Mouse (Mus musculus) stomach, embryonic 16.5 days (tissue): Measurements from ENCODE around the gene Pkd1. TPM values are rescaled to one million over a fixed set of nuclear protein-coding genes. Genes with fewer than 3 reads are reported as not detected.

Experiments used
- ATAC-seq: fragments of 200-750 bp; cut with Nextera tagmentation; 2 replicates; pipeline ENCODE4 v1.8.0; 2017; ENCODE audit warnings: moderate number of reproducible peaks, moderate TSS enrichment; ENCODE audit not compliant: insufficient read depth, low FRiP score
- H3K27ac ChIP-seq: fragments of 300-500 bp; sonication (generic); 2 replicates; pipeline ENCODE4 v1.5.1; 2014; ENCODE audit warnings: low read length
- H3K27me3 ChIP-seq: fragments of 300-500 bp; sonication (generic); 2 replicates; pipeline ENCODE4 v1.6.1; 2014; ENCODE audit warnings: low read length, control low read depth, mixed read lengths; ENCODE audit not compliant: control insufficient read depth, insufficient read depth
- H3K36me3 ChIP-seq: fragments of 300-500 bp; sonication (generic); 2 replicates; pipeline ENCODE4 v1.6.1; 2014; ENCODE audit warnings: low read length; ENCODE audit not compliant: control insufficient read depth, insufficient read depth
- H3K4me1 ChIP-seq: fragments of 300-500 bp; sonication (generic); 2 replicates; pipeline ENCODE4 v1.6.1; 2014; ENCODE audit warnings: low read length, control low read depth, mixed read lengths; ENCODE audit not compliant: control insufficient read depth, insufficient read depth
- H3K4me2 ChIP-seq: fragments of 300-500 bp; sonication (generic); 2 replicates; pipeline ENCODE4 v1.6.1; 2014; ENCODE audit warnings: low read depth, low read length, mixed read lengths
- H3K4me3 ChIP-seq: fragments of 300-500 bp; sonication (generic); replicated peaks from 2 replicates; pipeline ENCODE4 v1.5.1; 2014; ENCODE audit warnings: mild to moderate bottlenecking, low read length
- H3K9ac ChIP-seq: fragments of 300-500 bp; sonication (generic); 2 replicates; pipeline ENCODE4 v1.6.1; 2014; ENCODE audit warnings: low read length
- H3K9me3 ChIP-seq: fragments of 300-500 bp; sonication (generic); replicated peaks from 2 replicates; pipeline ENCODE4 v1.6.1; 2016; ENCODE audit warnings: low read length, control low read depth; ENCODE audit not compliant: control insufficient read depth
- WGBS: fragments of 180-500 bp; shearing (Covaris S2); extraction: QIAGEN DNeasy Blood & Tissue Kit; methylation state at CpG from one replicate; pipeline ENCODE4 v1.1.7; 2014; 5-methylcytosine and 5-hydroxymethylcytosine counted together
- polyA plus RNA-seq: library from polyadenylated mRNA; unstranded; fragments of >200 nt; fragmentation: Nextera tagmentation; extraction: Ambion mirVana; gene quantifications from 2 replicates; pipeline ENCODE4 v1.2.1, GENCODE M21; 2015

The Pkd1 gene
- polyA plus RNA-seq, result 21.7 and 22.2 TPM in 2 replicates

- H3K4me3 ChIP-seq, result peak within 1 kb of the TSS; percentile 84
- H3K27me3 ChIP-seq, result no peaks in the 10 kb centered on the region
- WGBS, result under 1% methylated on average over 63 of the region's 72 CpGs
- H3K4me1 ChIP-seq, result peaks cover 29% of the 10 kb centered on the region
- ATAC-seq, result peak; percentile 97
- H3K9me3 ChIP-seq, result no peaks in the 10 kb centered on the region
- no peaks in the 10 kb centered on the region for H3K36me3 ChIP-seq
- peak within 1 kb of the TSS; percentile 75 for H3K4me2 ChIP-seq
- peak within 1 kb of the TSS; percentile 97 for H3K9ac ChIP-seq
- H3K27ac ChIP-seq, result peak within 1 kb of the TSS; percentile 97
These were observed at the start of gene Pkd1 for GRCm38 (mm10) chr17:24549618-24550415. TSS of gene Pkd1 (plus strand) at chr17:24549834.

GRCm38 (mm10) chr17:24502208-24502607 lies 47.4 kb upstream of the Pkd1 start:
- Histone ChIP-seq H3K27ac (no peak overlapping the region), H3K4me1 (peaks cover 5% of the 10 kb centered on the region; the same call in 1 of the 2 replicates), H3K9ac (no peak overlapping the region), H3K4me2 (no peak overlapping the region), H3K4me3 (no peak overlapping the region), H3K36me3 (no peaks in the 10 kb centered on the region), H3K27me3 (no peaks in the 10 kb centered on the region), H3K9me3 (no peaks in the 10 kb centered on the region)
- WGBS, result 48% methylated on average over 11 of the region's 11 CpGs
- no peak for ATAC-seq

GRCm38 (mm10) chr17:24504085-24504484 lies 45.5 kb upstream of the Pkd1 start:
- Histone ChIP-seq H3K4me1 (peaks cover 8% of the 10 kb centered on the region; the same call in 1 of the 2 replicates), H3K4me3 (no peak overlapping the region), H3K9ac (no peak overlapping the region), H3K27ac (no peak overlapping the region), H3K27me3 (no peaks in the 10 kb centered on the region), H3K4me2 (no peak overlapping the region), H3K9me3 (no peaks in the 10 kb centered on the region), H3K36me3 (peaks cover 4% of the 10 kb centered on the region; the same call in 1 of the 2 replicates)
- no peak for ATAC-seq
- WGBS, result 88% methylated on average over 10 of the region's 10 CpGs

- Histone ChIP-seq H3K36me3 (peaks cover 16% of the 10 kb centered on the region; the same call in 1 of the 2 replicates), H3K4me3 (no peak overlapping the region), H3K27me3 (no peaks in the 10 kb centered on the region), H3K9me3 (no peaks in the 10 kb centered on the region), H3K4me1 (peaks cover 8% of the 10 kb centered on the region; the same call in 1 of the 2 replicates), H3K4me2 (no peak overlapping the region), H3K27ac (no peak overlapping the region), H3K9ac (no peak overlapping the region)
- no peak for ATAC-seq
- 91% methylated on average over 30 of the region's 30 CpGs for WGBS
These were observed 44.2 kb upstream of the Pkd1 start for GRCm38 (mm10) chr17:24505286-24505955.

- Histone ChIP-seq H3K4me2 (0 out of 2 replicates have a peak overlapping the region, but pooled peaks have one; percentile 5), H3K9ac (no peak overlapping the region), H3K27me3 (no peaks in the 10 kb centered on the region), H3K9me3 (no peaks in the 10 kb centered on the region), H3K27ac (no peak overlapping the region), H3K4me3 (no peak overlapping the region), H3K36me3 (peaks cover 16% of the 10 kb centered on the region; the same call in 1 of the 2 replicates), H3K4me1 (peaks cover 8% of the 10 kb centered on the region; the same call in 1 of the 2 replicates)
- 28% methylated on average over 36 of the region's 36 CpGs for WGBS
- ATAC-seq, result 0 out of 2 replicates have a peak, but pooled peaks have one; percentile 23
These were observed 43.1 kb upstream of the Pkd1 start for GRCm38 (mm10) chr17:24506332-24507070.

- ATAC-seq, result no peak
- H3K9ac ChIP-seq, result no peak overlapping the region; the same call in 1 of the 2 replicates
- WGBS, result 45% methylated on average over 19 of the region's 19 CpGs
- no peak overlapping the region for H3K27ac ChIP-seq
- H3K4me3 ChIP-seq, result no peak overlapping the region
- H3K27me3 ChIP-seq, result no peaks in the 10 kb centered on the region
- H3K4me1 ChIP-seq, result peaks cover 8% of the 10 kb centered on the region; the same call in 1 of the 2 replicates
- peaks cover 16% of the 10 kb centered on the region; the same call in 1 of the 2 replicates for H3K36me3 ChIP-seq
- H3K4me2 ChIP-seq, result no peak overlapping the region
- no peaks in the 10 kb centered on the region for H3K9me3 ChIP-seq
These were observed 42.4 kb upstream of the Pkd1 start for GRCm38 (mm10) chr17:24507129-24507664.

- no peak overlapping the region for H3K4me3 ChIP-seq
- no peak overlapping the region for H3K4me2 ChIP-seq
- H3K36me3 ChIP-seq, result peaks cover 16% of the 10 kb centered on the region; the same call in 1 of the 2 replicates
- H3K4me1 ChIP-seq, result peaks cover 8% of the 10 kb centered on the region; the same call in 1 of the 2 replicates
- H3K9ac ChIP-seq, result no peak overlapping the region
- no peak for ATAC-seq
- H3K9me3 ChIP-seq, result no peaks in the 10 kb centered on the region
- 73% methylated on average over 12 of the region's 12 CpGs for WGBS
- H3K27me3 ChIP-seq, result no peaks in the 10 kb centered on the region
- H3K27ac ChIP-seq, result no peak overlapping the region
These were observed 41.7 kb upstream of the Pkd1 start for GRCm38 (mm10) chr17:24507806-24508460.

GRCm38 (mm10) chr17:24513609-24514008 lies 36.0 kb upstream of the Pkd1 start:
- Histone ChIP-seq H3K4me2 (0 out of 2 replicates have a peak overlapping the region, but pooled peaks have one; percentile 10), H3K9ac (peak overlapping the region; percentile 46; the same call in 1 of the 2 replicates), H3K27me3 (no peaks in the 10 kb centered on the region), H3K4me3 (no peak overlapping the region), H3K27ac (no peak overlapping the region), H3K36me3 (peaks cover 31% of the 10 kb centered on the region), H3K4me1 (no peaks in the 10 kb centered on the region), H3K9me3 (no peaks in the 10 kb centered on the region)
- WGBS, result 53% methylated on average over 5 of the region's 5 CpGs
- peak; percentile 64; the same call in 1 of the 2 replicates for ATAC-seq
